Mouse (Mus musculus): ENCODE data around the gene Stx11.
"Not testable (repeated sequence)": the region's sequence is repeated elsewhere in the genome, so short reads cannot be mapped to it uniquely, and the experiment has no call there.

The Stx11 gene

GRCm38 (mm10) chr10:12957271-12957670, 6.8 kb downstream of the Stx11 start:
- no peak for DNase-seq (ENCODE audit: low read depth)

GRCm38 (mm10) chr10:12955831-12956230, 8.3 kb downstream of the Stx11 start:
- DNase-seq (ENCODE audit: low read depth), result no peak

- DNase-seq (ENCODE audit: low read depth), result not testable (repeated sequence)
Observed at GRCm38 (mm10) chr10:12951358-12951757, 12.7 kb downstream of the Stx11 start.

GRCm38 (mm10) chr10:12949299-12949698, 14.8 kb downstream of the Stx11 start:
- DNase-seq (ENCODE audit: low read depth), result no peak

- DNase-seq (ENCODE audit: low read depth), result no peak
Observed at GRCm38 (mm10) chr10:12947606-12948005, 16.5 kb downstream of the Stx11 start.

GRCm38 (mm10) chr10:12941018-12941761, 22.9 kb downstream of the Stx11 start:
- DNase-seq (ENCODE audit: low read depth), result no peak

GRCm38 (mm10) chr10:12938763-12939162, 25.3 kb downstream of the Stx11 start:
- no peak for DNase-seq (ENCODE audit: low read depth)

GRCm38 (mm10) chr10:12936079-12936478, 28.0 kb downstream of the Stx11 start:
- DNase-seq (ENCODE audit: low read depth), result no peak

- no peak for DNase-seq (ENCODE audit: low read depth)
Observed at GRCm38 (mm10) chr10:12935575-12935974, 28.5 kb downstream of the Stx11 start.

GRCm38 (mm10) chr10:12931492-12932400, 32.4 kb downstream of the Stx11 start:
- DNase-seq (ENCODE audit: low read depth), result no peak

- DNase-seq (ENCODE audit: low read depth), result no peak
Observed at GRCm38 (mm10) chr10:12930351-12930905, 33.7 kb downstream of the Stx11 start.

- peak; percentile 26 for DNase-seq (ENCODE audit: low read depth)
Observed at GRCm38 (mm10) chr10:12929857-12930174, 34.3 kb downstream of the Stx11 start.

GRCm38 (mm10) chr10:12929149-12929856, 34.8 kb downstream of the Stx11 start:
- peak; percentile 63 for DNase-seq (ENCODE audit: low read depth)

- DNase-seq (ENCODE audit: low read depth), result no peak
Observed at GRCm38 (mm10) chr10:12928193-12928592, 35.9 kb downstream of the Stx11 start.

- DNase-seq (ENCODE audit: low read depth), result peak; percentile 96
Observed at GRCm38 (mm10) chr10:12922574-12923353, 41.3 kb downstream of the Stx11 start.

GRCm38 (mm10) chr10:12922077-12922573, 42.0 kb downstream of the Stx11 start:
- no peak for DNase-seq (ENCODE audit: low read depth)

GRCm38 (mm10) chr10:12921551-12922040, 42.5 kb downstream of the Stx11 start:
- peak; percentile 76 for DNase-seq (ENCODE audit: low read depth)

- no peak for DNase-seq (ENCODE audit: low read depth)
Observed at GRCm38 (mm10) chr10:12919287-12919686, 44.8 kb downstream of the Stx11 start.

- DNase-seq (ENCODE audit: low read depth), result no peak
Observed at GRCm38 (mm10) chr10:12917626-12918025, 46.5 kb downstream of the Stx11 start.

- DNase-seq (ENCODE audit: low read depth), result no peak
Observed at GRCm38 (mm10) chr10:12916376-12916775, 47.7 kb downstream of the Stx11 start.

GRCm38 (mm10) chr10:12915826-12916225, 48.3 kb downstream of the Stx11 start:
- DNase-seq (ENCODE audit: low read depth), result no peak
